Mouse (Mus musculus) thymus, postnatal 25 days (tissue): ENCODE results near the gene Plekha8.

Experiments
- DNase-seq: peaks from one replicate; pipeline ENCODE4 v3.0.0; 2022

Plekha8 gene

DNA sequence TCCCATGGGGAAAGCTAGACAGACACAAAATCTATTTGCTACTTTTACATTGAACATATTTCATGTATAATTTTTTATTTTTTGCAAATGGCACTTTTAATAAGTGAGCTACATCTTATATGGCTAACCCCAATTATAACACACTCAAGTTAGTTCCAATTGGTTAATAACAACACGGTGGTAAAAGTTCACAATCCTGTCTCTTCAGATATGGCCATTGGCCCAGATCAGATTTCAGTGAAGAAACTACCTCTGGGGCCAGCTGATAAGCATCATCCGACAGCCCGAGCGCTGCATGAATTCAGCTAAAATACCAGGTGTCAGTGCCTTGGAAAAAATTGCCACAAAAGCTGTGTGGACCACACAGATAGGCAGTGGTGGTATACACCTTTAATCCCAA is 7.2 kb upstream of the Plekha8 start:
- DNase-seq: no peak

DNA sequence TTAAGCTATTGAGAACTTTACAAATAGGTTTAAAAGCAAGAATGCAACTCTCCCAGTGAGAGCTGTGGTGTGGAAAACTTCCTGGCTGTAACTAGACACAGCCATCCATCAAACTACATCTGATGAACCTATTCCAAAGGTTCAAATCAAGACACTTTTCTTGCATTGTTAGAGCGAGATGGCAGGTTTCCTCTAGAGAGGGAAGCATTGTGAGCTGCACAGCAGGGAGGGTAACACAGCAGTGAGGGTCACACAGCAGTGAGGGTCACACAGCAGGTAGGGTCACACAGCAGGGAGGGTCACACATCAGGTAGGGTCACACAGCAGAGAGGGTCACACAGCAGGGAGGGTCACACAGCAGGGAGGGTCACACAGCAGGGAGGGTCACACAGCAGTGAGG is 6.7 kb upstream of the Plekha8 start:
- DNase-seq: no peak

DNA sequence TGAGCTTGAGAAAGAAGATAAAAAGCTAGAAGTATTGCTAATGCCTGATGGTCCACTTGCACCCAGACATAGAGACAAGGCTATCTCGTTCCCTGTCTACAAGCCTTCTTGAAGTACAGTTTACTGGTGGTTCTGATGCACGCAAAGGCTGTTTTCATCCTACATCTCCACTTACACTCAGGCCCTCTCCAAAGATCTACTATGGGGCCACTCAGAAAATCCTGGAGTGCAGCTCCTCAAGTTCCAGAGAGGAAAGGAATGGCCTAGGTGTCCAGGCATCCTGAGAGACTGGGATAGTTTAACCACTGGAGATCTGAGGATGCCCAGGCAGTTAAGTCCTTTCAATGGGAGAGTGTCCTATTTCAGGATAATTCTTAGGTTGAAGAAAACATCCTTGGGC is 4.2 kb upstream of the Plekha8 start:
- no peak for DNase-seq

DNA sequence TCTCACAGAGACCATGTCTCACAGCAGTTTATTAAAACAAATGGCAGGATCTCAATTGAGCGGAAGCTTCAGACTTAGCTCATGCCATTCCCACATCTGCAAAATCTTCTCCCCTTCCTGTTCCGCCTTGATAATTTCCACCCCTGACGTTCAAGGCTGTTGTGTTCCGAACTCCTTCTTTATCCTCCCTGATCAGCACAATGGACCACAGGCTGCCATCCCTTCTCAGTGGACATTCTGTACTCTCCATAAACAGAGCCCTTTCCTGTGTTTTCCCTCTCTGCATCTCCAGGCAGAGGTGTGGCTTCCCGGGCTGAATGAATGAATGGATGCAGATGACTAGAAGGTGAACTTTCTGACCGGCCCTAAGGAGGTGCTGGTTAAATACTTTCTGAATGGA is 3.1 kb upstream of the Plekha8 start:
- DNase-seq: no peak

DNA sequence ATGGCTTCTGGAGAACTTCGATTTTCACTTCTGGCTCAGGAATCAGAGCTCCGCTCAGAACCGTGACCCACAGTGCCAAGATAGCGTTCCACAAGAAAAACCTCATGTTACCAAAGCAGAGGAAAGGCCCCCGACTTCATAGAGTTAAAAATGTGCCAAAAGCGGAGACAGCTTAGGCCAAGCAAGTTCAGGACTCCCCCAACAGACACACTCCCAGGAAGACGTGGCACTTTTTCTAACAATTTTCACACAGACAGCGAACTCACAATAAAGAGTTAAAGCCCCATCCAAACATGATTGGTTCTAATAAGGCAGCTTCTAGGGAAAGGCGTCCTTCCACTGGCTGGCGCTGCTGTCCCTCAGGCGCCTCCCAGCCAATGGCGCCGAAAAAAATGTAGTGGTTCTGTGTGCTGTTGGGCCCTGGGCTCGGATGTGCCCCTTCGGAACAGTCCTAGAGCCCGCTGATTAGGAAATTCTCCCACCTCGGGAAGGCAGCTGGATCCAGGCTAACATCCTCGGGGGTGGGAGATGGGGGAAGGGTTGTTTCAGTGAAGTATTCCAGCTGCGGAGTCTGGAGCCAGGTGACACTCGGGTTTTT is 1.9 kb upstream of the Plekha8 start:
- DNase-seq: peak; percentile 77

DNA sequence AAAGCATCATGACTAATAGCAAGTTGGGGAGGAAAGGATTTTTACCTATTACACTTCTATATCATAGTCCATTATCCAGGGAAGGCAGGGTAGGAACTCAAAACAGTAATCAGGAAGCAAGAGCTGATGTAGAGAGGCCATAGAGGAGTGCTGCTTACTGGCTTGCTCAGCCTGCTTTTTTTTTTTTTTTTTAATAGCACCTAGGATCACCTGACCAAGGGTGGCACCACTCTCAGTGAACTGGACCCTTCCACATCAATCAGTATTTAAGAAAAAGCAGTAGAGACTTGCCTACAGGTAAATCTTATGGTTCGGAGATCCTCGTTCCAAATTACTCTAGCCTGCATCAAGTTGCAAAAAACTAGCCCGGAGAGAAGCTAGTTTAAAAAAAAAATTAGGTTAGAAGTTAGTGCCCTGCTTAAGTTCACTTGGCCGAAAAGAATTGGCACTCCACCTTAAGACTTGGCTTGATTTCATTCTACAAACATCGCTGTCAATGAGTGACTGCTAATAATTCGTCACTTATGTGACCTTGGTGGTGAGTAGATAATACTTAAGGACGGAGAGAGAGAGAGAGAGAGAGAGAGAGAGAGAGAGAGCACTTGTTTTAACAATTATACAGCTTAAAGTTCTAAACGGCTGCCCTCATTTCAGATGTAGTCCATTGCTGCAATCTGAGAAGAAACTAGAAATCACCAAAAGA is 994 bp upstream of the Plekha8 start:
- DNase-seq: no peak

DNA sequence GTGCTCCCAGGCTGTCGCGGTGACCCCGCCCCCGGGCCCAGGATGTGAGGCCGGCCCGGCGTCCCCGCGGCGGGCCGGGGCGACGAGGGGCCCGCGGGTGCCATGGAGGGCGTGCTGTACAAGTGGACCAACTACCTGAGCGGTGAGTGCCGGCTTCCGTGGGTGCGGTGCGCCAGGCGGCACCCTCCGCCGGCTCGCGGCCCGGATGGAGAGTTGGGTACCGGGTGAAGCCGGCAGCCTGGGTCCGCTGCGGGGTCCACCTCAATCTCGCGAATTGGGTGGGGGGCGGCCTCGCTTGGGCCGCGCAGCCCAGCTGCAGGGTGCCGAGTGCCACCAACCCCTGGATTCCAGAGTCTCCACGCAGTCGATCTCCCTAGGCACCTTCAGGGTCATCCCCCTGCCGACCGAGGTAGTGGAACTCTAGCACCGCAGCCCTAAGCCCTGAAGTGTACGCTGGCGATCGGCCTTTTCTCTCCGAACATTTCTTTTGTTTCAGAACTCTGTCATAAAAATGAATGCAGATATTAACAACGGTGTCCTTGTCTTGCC is 493 bp downstream of the Plekha8 start:
- DNase-seq: no peak

DNA sequence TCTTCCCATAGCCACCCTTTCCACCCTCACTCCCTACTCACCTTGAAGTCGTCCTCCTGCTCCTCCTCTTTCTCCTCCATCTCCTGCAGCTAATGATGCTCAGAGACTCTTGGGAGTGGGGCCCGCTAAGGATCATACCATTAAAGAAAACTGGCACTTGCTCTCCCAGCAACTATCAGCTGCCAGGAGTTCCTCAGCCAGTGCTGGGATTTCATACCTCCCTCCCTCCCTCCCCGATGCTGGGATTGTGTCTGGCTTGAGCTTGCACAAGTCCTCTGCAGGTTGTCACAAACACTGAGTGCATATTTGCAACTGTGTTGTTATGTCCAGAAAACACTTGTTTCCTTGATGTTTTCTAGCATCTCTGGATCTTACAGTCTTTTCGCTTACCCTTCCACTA is 2.3 kb downstream of the Plekha8 start, which contains the start of gene Fkbp14:
Gene Fkbp14 (minus strand): TSS at position 101 of the 400 bp plus-strand sequence.
- no peak for DNase-seq

DNA sequence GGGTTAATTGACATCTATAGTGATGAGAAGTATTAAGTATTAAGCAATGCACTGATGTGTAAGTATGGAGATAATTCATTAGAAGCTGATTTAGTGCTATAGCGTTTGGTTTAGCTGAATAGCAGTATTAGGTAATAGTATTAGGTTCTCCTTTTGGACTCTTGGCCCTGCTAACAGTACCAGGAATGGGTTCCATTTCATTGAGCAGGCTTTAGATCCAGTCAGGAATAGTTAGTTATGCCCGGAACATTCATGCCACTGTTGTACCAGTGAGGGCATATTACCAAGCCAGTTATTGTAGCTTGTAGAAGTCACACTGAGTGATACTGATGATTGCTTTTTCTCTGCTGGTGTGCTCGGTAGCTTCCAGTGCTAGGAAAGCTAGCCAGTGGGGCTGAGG is 2.8 kb downstream of the Plekha8 start:
- DNase-seq: no peak

DNA sequence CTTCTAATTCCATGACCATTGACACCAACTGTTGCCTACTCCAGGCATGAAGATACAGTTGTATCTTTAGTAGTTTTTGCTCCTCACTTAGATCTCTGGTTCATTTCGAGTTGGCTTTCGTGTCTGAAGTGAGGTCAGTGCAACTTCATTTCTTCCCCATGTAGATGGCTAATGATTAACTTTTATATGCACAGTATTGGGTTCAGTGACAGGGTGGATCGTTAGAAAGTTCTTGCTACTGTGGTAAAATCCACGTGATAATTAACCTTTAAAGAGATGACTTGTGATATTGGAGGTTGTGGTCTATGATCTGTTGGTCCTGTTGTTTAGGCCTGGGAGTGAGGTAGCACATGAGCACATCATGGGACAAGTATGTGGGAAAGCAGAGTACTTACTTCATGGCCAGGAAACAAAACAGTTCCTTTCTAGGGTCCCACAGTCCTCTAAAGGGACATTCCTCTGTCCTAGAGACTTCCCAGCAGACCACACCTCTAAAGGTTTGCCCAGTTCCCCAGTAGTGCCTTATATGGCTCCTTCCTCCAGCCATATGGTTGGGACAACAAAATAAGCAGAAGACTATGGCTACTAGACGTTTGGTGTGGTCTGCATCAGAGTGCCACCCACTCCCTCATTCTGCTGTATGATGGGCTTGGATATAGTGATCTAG is 5.9 kb downstream of the Plekha8 start:
- no peak for DNase-seq

DNA sequence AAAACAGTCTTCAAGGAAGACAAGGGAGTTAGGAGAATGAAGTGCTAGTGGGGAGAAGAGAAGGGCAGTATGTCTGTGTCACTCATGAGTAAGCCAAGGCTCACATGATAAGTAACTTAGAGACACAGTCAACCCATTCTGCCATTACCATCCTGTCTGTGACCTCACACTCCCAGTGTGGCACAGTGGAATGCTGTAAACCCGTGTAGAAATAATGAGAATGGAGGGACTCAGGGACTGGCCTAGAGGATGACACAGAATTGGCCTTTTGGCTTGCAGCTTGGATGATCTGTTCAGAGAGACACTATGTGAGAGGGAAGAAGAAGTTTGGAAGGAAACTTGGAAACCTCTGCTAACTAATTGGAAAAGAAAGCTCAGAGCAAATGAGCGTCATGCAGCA is 8.0 kb downstream of the Plekha8 start:
- DNase-seq: no peak

DNA sequence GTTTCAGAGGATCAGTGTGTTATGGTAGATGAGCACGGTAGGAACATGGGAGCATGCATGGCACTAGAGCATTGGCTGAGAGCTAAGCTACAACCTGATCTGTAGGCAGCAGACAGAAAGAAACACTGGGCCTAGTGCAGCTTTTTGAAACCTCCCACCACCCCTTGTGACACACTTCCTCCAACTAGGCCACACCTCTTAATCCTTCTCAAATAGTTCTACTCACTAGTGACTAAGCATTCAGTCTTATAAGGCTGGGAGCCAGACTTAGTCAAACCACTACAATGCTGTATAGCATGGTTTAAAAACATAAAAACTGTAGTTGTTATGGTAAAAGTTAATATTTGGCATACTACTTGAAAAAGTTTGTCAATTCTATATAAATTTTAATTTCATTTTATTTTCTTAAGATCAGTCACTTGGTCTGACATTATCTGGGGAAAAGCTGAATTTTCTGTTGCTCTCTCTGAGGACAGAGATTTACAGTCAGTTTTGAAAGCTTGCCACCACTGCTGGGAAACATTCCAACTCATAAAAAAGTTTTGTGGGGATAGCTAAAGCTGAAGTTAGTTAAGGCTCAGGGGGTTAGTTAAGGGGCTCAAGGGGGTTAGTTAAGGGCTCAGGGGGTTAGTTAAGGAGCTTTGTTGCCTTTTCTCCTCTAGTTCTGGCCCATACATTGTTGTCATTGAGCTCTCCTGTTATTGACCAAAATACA is 9.2 kb downstream of the Plekha8 start:
- DNase-seq: no peak

DNA sequence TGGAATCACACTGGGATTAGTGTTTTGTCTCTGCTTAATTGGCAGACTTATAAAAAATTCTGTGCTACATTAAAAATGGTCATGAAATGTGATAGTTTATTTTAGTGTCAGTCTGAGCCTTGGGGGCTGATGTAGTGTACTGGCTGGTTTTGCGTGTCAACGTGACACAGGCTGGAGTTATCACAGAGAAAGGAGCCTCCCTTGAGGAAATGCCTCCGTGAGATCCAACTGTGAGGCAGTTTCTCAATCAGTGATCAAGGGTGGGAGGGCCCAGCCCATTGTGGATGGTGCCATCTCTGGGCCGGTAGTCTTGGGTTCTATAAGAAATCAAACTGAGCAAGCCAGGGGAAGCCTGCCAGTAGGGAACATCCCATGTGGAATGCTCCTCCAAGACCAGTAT is 11.3 kb downstream of the Plekha8 start:
- DNase-seq: no peak

DNA sequence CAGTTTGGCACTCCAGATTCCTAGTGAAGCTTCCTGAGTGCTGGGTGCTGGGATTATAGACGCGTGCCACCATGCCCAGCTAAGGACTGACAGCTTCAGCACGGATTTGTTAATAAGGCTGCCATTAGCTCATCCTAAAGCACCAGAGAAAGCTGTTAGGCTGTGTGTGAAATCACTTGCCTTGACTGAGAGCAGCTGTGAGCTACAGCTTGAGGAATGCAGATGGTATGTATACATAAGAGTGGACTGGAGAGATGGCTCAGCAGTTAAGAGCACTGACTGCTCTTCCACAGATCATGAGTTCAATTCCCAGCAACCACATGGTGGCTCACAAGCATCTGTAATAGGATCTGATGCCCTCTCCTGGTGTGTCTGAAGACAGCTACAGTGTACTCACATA is 22.5 kb downstream of the Plekha8 start:
- DNase-seq: no peak

DNA sequence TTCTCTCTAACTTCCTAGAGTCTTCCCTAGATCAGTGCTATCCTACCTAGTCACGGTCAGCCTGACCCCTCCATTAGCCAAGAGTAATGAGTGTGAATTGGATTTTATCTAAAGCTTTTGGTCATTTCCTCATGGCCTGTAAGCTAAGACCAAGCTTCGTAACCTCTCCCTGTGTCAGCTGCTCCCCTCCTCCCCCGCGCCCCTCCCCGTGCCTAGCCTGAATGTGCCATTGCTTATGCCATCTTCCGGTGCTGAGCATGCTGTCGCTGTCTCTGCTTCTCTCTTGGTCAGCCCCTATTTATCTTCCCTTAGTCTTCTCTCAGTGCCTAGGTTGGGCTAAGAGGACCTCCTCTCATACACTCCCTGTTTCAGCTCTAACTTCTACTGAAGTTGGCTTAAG is 24.6 kb downstream of the Plekha8 start:
- no peak for DNase-seq

DNA sequence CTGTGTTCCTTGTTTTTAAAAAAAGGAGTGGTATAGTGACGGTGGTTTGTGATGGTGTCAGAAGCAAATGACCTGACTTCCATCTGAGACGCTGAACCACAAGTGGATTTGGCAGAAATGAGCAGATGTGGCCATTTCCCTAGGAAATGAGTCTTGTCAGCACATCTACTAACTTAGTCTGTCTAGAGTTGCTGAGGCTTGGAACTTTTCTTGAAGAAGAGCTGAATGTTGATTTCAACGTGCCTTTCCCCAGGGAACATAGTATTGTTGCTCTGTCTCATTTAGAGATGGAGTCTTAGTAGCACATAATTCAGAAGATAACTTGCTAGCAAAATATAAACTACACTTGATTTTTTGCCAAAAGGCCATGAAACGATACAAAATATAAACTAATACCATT is 25.4 kb downstream of the Plekha8 start:
- no peak for DNase-seq

DNA sequence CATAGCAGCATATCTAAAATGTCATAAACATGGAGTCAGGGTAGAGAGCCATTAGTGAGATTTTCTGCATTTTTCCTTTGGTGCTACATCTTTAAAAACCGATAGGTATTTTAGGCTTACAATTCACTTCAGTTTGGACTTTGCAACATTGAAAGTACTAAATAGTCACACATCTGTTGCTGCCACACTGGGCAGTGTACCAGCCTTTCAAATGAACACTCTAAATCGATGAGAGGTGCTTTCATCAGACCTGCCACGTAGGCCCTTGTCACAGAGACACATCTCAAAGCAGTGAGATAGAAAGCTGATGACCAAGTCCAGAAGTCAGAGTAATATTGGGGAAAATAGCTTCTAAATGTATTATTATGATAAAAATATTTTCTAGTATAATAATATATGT is 33.5 kb downstream of the Plekha8 start:
- DNase-seq: no peak

DNA sequence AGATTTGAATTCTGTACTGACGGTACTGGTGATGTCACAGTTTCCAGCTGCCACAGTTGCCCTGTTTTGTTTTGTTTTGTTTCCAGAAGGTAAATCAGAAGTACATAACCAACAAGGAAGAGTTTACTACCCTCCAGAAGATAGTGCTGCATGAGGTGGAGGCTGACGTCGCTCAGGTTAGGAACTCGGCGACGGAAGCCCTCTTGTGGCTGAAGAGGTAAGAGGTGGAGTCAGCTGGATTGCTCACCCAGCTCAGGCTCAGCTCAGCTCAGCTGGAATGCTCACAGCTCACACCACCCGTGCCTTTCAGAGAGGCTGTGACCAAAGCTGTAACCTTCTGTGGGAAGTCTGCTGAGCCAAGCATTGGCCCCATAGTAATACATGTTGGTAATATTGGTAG is 34.8 kb downstream of the Plekha8 start:
- DNase-seq: peak; percentile 28

DNA sequence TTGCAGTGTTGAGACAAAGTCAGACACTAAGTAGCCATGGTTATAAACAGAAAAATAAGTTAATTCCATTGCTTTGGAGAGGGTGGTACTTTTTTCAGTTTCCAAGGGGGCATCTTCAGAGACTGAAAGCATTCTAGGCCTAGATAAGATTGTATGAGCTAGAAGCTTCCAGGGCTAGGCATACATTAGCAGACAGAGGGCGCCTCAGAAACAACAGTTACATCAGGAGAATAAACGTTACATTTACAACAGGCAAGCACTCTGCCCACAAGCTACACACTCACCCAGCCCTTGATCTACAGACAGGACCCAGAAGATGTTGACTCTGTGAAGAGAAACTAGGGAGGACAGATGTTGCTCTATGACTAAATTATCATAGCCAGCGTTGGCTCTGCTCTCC is 36.6 kb downstream of the Plekha8 start:
- DNase-seq: peak; percentile 26

DNA sequence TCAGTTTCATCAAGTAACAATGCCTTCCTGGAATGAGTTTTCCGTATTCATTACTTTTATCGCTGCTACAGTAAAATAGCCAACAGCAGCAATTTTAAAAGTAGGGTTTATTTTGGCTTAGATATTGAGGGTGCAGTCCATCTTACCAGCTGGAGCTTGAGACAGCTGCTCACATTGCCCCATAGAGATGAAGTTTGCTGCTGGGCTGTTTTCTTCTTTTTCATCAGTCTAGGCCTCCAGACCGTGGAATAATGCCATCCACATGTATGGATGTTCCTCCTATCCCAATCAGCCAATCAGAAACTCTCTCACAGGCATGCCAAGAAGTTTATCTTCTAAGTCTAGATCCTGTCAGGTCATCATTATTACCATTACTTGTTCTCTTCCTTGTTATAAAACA is 45.0 kb downstream of the Plekha8 start:
- DNase-seq: no peak

DNA sequence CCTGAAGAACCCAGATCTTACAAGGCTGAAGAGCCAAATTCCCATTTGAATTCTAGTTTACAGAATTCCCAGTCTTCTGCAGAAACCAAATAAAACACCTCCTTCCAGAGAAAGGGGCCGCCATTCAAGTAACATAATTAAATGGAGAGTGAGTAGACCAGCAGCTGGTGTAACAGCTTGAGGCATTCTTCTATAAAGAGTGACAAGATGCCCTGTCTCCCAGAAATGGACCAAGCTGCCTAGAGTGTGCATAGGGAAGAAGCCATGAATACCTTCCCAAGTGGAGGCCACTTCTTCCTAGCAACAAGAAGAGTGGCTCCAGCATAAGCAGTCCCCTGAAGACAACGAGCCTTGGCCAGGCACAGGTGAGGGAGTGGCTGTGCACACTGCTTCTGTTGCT is 47.0 kb downstream of the Plekha8 start:
- no peak for DNase-seq

DNA sequence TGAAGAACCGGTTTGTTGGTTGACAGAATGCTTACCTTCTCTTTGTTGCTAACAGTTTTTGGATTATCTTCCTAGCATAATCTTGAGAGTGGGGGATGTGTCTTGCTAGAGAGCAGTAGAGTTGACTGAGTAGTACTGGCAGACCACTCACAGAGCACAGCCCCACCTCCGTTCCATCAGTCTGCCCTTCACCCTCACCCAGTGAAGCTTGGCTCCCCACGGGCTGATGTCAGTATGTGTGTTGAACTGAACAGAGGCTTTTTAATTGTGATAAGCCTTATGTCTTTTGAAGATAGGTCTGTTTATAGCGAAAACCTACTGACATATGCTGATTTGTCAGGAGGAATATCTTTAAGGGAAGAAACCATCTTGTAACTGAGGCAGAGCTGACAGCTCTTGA is 48.3 kb downstream of the Plekha8 start:
- no peak for DNase-seq

DNA sequence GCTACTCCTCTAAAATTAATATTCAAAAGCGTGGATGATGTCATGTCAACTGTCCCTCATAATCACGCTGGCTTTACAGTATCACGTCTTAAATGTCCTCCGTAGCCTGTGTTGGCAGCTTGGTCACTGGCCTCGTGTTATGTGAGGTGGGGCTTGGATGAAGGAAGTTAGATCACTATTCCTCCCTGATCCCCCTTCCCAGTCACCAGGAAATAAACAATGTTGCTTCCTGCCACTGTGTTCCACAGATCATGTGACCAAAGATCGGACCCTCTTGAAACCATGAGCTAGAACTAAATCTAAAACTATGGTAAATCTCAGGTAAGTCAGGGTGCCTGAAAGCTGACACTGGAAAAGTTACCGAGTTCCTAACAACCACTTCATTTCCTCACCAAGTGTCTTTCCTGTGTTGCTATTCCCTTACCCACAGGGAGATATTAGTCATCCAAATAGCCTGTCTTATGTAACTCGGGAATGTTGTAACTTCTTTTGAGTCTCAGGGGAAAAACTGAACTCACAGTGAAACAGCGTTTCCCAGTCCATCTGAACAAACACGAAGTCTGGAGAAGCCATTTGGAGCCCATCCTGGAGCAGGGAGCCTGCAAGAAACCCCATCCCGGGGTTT is 60.7 kb downstream of the Plekha8 start:
- DNase-seq: no peak
